Mouse (Mus musculus) kidney, embryonic 14.5 days (tissue): Measurements from ENCODE around the gene Gper1. TPM values are rescaled to one million over a fixed set of nuclear protein-coding genes. Genes with fewer than 3 reads are reported as not detected.

Source experiments
- ATAC-seq: fragments of 200-750 bp; cut with Nextera tagmentation; 2 replicates; pipeline ENCODE4 v1.8.0; 2017; ENCODE audit warnings: moderate number of reproducible peaks, mild to moderate bottlenecking, moderate TSS enrichment, moderate library complexity; ENCODE audit not compliant: low FRiP score, low TSS enrichment
- H3K27ac ChIP-seq: fragments of 300-500 bp; sonication (generic); 2 replicates; pipeline ENCODE4 v1.5.1; 2014; ENCODE audit warnings: low read depth, mild to moderate bottlenecking, low read length, moderate library complexity, mixed read lengths
- H3K27me3 ChIP-seq: fragments of 300-500 bp; sonication (generic); 2 replicates; pipeline ENCODE4 v1.6.1; 2014; ENCODE audit warnings: mild to moderate bottlenecking, low read length; ENCODE audit not compliant: control insufficient read depth, insufficient read depth
- H3K36me3 ChIP-seq: fragments of 300-500 bp; sonication (generic); 2 replicates; pipeline ENCODE4 v1.6.1; 2014; ENCODE audit warnings: low read length, mixed read lengths; ENCODE audit not compliant: control insufficient read depth, insufficient read depth
- H3K4me1 ChIP-seq: fragments of 300-500 bp; sonication (generic); 2 replicates; pipeline ENCODE4 v1.6.1; 2014; ENCODE audit warnings: low read length, mixed read lengths; ENCODE audit not compliant: control insufficient read depth, insufficient read depth
- H3K4me2 ChIP-seq: fragments of 300-500 bp; sonication (generic); replicated peaks from 2 replicates; pipeline ENCODE4 v1.6.1; 2014; ENCODE audit warnings: low read depth, mild to moderate bottlenecking, low read length
- H3K4me3 ChIP-seq: fragments of 300-500 bp; sonication (generic); 2 replicates; pipeline ENCODE4 v1.5.1; 2014; ENCODE audit warnings: mild to moderate bottlenecking, low read length
- H3K9ac ChIP-seq: fragments of 300-500 bp; sonication (generic); 2 replicates; pipeline ENCODE4 v1.6.1; 2014; ENCODE audit warnings: low read depth, mild to moderate bottlenecking, low read length, moderate library complexity
- H3K9me3 ChIP-seq: fragments of 300-500 bp; sonication (generic); 2 replicates; pipeline ENCODE4 v1.6.1; 2016; ENCODE audit warnings: low read length; ENCODE audit not compliant: control insufficient read depth
- WGBS: fragments of 180-500 bp; shearing (Covaris S2); extraction: QIAGEN DNeasy Blood & Tissue Kit; methylation state at CpG from one replicate; pipeline ENCODE4 v1.1.7; 2014; 5-methylcytosine and 5-hydroxymethylcytosine counted together
- polyA plus RNA-seq: library from polyadenylated mRNA; unstranded; fragments of >200 nt; fragmentation: Nextera tagmentation; extraction: Ambion mirVana; gene quantifications from 2 replicates; pipeline ENCODE4 v1.2.1, GENCODE M21; 2014

Gper1 gene
- 2.6 and 3.4 TPM in 2 replicates for polyA plus RNA-seq

GRCm38 (mm10) chr5:139423026-139423865, at the start of gene Gper1:
Gper1 (plus strand) TSS chr5:139423151.
- Histone ChIP-seq H3K4me2 (peak within 1 kb of the TSS; percentile 33), H3K4me3 (peak within 1 kb of the TSS; percentile 18; the same call in 1 of the 2 replicates), H3K9me3 (no peaks in the 10 kb centered on the region), H3K27me3 (no peaks in the 10 kb centered on the region), H3K4me1 (peaks cover 20% of the 10 kb centered on the region; the same call in 1 of the 2 replicates), H3K9ac (peak within 1 kb of the TSS; percentile 28), H3K27ac (no peak within 1 kb of the TSS), H3K36me3 (no peaks in the 10 kb centered on the region)
- WGBS: 48% methylated on average over 21 of the region's 21 CpGs
- peak; percentile 69; the same call in 1 of the 2 replicates for ATAC-seq

GRCm38 (mm10) chr5:139373889-139374444, 49.0 kb upstream of the Gper1 start:
- H3K9me3 ChIP-seq: no peaks in the 10 kb centered on the region
- ATAC-seq: no peak
- 76% methylated on average over 6 of the region's 6 CpGs for whole genome bisulfite sequencing
- no peak overlapping the region for H3K4me2 ChIP-seq
- H3K27ac ChIP-seq: no peak overlapping the region
- H3K4me3 ChIP-seq: no peak overlapping the region
- no peaks in the 10 kb centered on the region for H3K27me3 ChIP-seq
- H3K4me1 ChIP-seq: peaks cover 37% of the 10 kb centered on the region
- no peaks in the 10 kb centered on the region for H3K36me3 ChIP-seq
- H3K9ac ChIP-seq: no peak overlapping the region

GRCm38 (mm10) chr5:139374841-139375240, 48.1 kb upstream of the Gper1 start:
- H3K4me3 ChIP-seq: no peak overlapping the region
- H3K36me3 ChIP-seq: no peaks in the 10 kb centered on the region
- H3K4me1 ChIP-seq: peaks cover 46% of the 10 kb centered on the region
- H3K9ac ChIP-seq: no peak overlapping the region
- no peaks in the 10 kb centered on the region for H3K9me3 ChIP-seq
- WGBS: 88% methylated on average over 2 of the region's 2 CpGs
- no peaks in the 10 kb centered on the region for H3K27me3 ChIP-seq
- ATAC-seq: no peak
- no peak overlapping the region for H3K4me2 ChIP-seq
- H3K27ac ChIP-seq: no peak overlapping the region

GRCm38 (mm10) chr5:139377468-139378270, 45.3 kb upstream of the Gper1 start, which contains the start of gene Gpr146:
Gpr146 (plus strand) TSS chr5:139377697.
- Histone ChIP-seq H3K4me2 (no peak within 1 kb of the TSS), H3K27me3 (no peaks in the 10 kb centered on the region), H3K9ac (no peak within 1 kb of the TSS), H3K4me3 (no peak within 1 kb of the TSS), H3K27ac (peak within 1 kb of the TSS; percentile 86), H3K4me1 (peaks cover 52% of the 10 kb centered on the region), H3K36me3 (no peaks in the 10 kb centered on the region), H3K9me3 (no peaks in the 10 kb centered on the region)
- no peak for ATAC-seq
- WGBS: 57% methylated on average over 18 of the region's 18 CpGs

GRCm38 (mm10) chr5:139378271-139378556, 44.7 kb upstream of the Gper1 start:
- no peaks in the 10 kb centered on the region for H3K9me3 ChIP-seq
- no peak for ATAC-seq
- H3K36me3 ChIP-seq: no peaks in the 10 kb centered on the region
- peaks cover 54% of the 10 kb centered on the region for H3K4me1 ChIP-seq
- H3K27ac ChIP-seq: peak overlapping the region; percentile 86
- 70% methylated on average over 7 of the region's 7 CpGs for WGBS
- no peaks in the 10 kb centered on the region for H3K27me3 ChIP-seq
- no peak overlapping the region for H3K9ac ChIP-seq
- no peak overlapping the region for H3K4me2 ChIP-seq
- no peak overlapping the region for H3K4me3 ChIP-seq

GRCm38 (mm10) chr5:139378986-139379629, 43.8 kb upstream of the Gper1 start:
- Histone ChIP-seq H3K4me3 (no peak overlapping the region), H3K4me1 (peaks cover 59% of the 10 kb centered on the region), H3K9ac (peak overlapping the region; percentile 31; the same call in 1 of the 2 replicates), H3K27ac (peak overlapping the region; percentile 86), H3K4me2 (no peak overlapping the region), H3K36me3 (no peaks in the 10 kb centered on the region), H3K9me3 (no peaks in the 10 kb centered on the region), H3K27me3 (no peaks in the 10 kb centered on the region)
- no peak for ATAC-seq
- 35% methylated on average over 21 of the region's 21 CpGs for WGBS

GRCm38 (mm10) chr5:139379771-139380384, 43.1 kb upstream of the Gper1 start:
- ATAC-seq: no peak
- H3K36me3 ChIP-seq: no peaks in the 10 kb centered on the region
- peak overlapping the region; percentile 34; the same call in 1 of the 2 replicates for H3K9ac ChIP-seq
- WGBS: 19% methylated on average over 8 of the region's 8 CpGs
- peak overlapping the region; percentile 54 for H3K4me3 ChIP-seq
- peak overlapping the region; percentile 86 for H3K27ac ChIP-seq
- H3K9me3 ChIP-seq: no peaks in the 10 kb centered on the region
- no peaks in the 10 kb centered on the region for H3K27me3 ChIP-seq
- peaks cover 67% of the 10 kb centered on the region for H3K4me1 ChIP-seq
- peak overlapping the region; percentile 76 for H3K4me2 ChIP-seq
